Mouse (Mus musculus) olfactory bulb, adult 2 months (tissue): Measurements from ENCODE around the gene Scn5a.

ENCODE experiments used
- CTCF ChIP-seq: fragments of 200-500 bp; IDR thresholded peaks from 2 replicates; pipeline ENCODE4 v1.5.1; 2012; ENCODE audit warnings: low read depth, mild to moderate bottlenecking, low read length, moderate library complexity; ENCODE audit not compliant: insufficient read depth
- POLR2A ChIP-seq: fragments of 200-500 bp; IDR thresholded peaks from 2 replicates; pipeline ENCODE4 v1.6.1; 2012; ENCODE audit warnings: mild to moderate bottlenecking, low read depth, low read length, moderate library complexity; ENCODE audit not compliant: insufficient read depth

DNA sequence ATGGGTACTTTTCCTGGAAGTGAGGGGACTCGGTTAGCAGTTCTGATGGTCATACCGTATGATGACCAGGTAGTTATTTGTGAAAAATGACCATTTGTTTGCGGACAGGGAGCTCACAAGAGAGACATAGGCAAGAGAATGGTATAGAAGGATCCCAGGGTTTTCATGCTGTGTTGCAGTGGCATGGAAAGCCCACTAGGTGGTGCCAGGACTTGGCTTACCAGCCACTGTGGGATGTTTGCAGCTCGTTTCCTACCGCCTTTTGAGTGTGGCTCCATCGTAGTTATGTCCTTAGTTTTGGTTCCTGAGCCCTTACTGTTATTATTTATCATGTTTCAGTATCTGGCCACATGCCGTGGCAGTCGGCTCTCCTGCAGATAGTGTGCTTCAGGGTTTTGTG is 118.4 kb downstream of the Scn5a start:
- TF ChIP-seq CTCF: peak; percentile 61
- TF ChIP-seq POLR2A: no peak
